Mouse (Mus musculus) lung, postnatal 36 days (tissue): Measurements from ENCODE around the gene Lsm11.

Experiments
- DNase-seq: peaks from one replicate; pipeline ENCODE4 v3.0.0; 2022; ENCODE audit warnings: mixed read lengths

Gene Lsm11

DNA sequence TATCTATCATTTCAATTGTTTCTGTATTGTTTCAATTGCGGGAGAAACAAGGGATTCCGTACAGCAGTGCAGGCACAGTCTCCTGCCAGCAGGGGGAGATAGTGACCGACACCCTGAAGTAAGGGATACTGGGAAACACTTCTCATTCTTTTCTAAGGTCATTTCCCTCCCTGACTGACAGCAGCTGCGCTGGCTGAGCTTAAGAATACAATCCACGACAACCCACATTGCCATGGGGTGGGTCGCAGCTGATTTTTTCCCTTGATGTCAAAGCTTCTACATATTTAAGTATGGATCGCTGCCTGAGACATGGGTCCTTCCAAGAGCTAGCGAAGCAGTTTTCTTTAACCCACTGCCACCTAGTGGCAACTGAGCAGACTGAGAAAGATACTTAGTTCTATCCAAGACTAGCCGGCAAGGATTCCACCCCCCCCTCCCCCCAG lies 18.1 kb downstream of the Lsm11 start:
- DNase-seq, result peak; percentile 86

DNA sequence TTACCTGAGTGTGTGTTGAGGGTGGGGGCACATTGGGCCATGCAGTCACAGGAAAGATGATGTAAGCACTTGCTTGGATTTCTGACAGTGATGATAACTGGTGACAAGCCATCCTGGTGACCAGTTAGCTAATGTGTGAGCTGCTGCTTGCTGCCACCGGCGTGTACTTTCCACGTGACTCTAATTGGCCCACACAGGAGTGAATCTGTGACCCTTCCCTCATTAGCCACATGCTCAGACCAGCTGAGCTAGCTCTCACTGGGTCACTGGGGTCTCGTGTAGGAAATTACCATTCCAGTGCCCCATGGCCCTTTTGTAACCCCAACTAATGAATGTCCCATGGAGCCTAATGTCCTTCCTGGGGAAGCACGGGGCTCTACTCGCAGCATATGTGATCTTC lies 19.3 kb downstream of the Lsm11 start:
- DNase-seq, result no peak

DNA sequence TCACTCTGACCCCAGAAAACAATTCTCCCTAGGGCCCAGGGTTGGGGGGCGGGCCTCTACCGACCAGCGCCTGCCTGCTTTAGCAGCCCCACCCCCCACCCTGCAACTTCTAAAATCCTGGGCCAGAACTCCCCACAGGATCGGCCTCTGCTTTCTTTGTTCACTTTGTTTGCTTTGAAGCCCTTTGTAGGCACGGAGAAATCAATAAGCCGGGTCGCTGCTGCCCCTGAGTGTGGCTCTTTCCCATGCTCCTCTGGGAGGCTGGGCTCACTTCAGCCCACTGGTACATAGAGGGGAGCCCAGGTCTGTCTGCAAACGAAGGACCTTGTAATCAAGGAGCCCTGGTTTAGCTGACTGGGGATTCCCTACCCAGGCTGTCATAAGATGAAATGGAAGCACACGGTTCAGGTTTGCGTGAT lies 23.2 kb downstream of the Lsm11 start:
- no peak for DNase-seq

DNA sequence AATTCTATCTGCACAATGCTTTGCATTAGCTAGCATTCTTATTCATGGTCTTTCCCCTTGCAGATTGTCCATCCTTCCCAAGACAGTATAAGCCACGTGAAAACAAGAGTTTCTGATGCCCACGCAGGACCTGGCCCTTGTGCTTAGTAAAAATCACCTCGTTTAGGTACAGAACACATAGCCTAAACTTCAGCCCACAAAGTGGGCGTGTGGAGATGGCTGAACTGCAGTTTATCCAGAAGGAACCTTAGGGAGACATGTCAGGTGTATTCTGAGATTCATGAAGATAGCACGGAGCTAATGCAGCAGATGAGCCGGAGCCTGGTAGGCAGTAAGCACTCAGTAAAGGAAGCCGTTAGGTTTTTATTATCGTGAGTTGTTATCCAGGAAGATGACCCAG lies 23.7 kb downstream of the Lsm11 start:
- no peak for DNase-seq

DNA sequence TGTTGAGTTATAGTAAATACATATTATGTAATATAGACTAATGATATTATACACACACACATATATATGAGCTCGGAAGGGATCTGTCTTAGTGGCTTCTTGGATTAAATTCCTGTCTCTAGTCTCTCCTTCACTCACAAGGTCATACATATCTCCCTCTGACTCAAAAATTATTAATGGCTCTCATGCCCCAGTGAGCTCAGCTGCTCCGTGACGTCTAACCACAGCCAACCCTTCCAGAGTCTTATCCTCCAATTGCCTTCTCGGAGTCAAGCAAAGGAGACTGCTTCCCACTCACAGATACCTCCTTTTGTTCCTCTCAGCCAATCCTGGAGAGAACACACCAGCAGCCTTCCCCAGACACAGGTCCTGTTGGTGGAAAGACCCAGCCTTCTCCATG lies 25.9 kb downstream of the Lsm11 start:
- no peak for DNase-seq

DNA sequence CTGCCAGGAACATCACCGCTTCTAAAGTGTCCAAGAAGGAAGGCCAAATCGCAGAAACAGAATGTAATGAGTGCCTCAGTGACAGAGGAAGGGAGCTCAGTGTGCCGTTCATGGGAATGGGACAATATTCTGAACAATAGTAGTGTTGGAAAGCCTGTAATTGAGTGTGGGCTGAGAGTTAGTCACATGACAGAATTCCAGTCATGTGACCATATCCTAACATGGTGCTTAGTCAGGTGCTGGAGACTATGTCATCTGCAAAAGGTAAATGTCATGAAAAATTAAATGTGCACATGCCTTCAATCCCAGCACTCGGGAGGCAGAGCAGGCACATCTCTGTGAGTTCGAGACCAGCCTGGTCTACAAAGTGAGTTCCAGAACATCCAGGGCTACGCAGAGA lies 26.7 kb downstream of the Lsm11 start:
- DNase-seq, result no peak

DNA sequence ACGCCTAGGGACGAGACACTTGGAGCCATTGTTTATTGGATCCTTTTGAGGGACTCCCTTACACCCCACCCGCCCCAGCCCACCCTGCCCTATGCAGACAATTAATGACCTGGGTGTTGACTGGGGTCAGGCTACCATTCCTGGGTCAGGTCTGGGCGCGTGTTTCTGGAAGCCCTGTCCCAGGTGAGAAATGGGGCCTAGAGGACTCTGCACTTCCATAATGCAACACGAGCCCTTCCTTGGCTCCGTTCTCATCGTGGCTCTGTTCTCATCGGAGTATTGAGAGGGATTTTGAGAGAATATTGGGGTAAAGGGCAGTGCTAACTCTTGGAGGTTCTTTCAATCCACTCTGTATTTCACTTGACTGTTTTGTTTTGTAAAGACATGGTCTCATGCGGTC lies 28.5 kb downstream of the Lsm11 start:
- no peak for DNase-seq

DNA sequence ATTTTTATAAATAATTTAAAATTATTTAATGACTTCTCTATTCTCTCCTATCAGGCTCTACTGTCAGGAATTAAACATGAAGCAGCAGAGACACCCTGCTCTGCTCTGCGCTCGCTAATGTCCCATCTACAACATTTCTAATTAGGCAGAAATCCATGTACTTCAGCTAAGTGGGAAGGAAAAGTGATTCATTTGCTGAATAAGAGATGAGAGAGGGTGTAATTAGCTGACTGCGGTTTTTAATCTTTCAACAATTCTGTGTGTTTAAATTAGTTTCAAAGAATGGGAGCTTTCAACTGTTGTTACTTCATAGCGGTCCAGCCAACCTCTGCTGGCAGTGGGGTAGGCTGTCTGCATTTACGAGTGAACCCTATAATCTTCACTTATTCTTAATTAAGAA lies 34.0 kb downstream of the Lsm11 start:
- no peak for DNase-seq

DNA sequence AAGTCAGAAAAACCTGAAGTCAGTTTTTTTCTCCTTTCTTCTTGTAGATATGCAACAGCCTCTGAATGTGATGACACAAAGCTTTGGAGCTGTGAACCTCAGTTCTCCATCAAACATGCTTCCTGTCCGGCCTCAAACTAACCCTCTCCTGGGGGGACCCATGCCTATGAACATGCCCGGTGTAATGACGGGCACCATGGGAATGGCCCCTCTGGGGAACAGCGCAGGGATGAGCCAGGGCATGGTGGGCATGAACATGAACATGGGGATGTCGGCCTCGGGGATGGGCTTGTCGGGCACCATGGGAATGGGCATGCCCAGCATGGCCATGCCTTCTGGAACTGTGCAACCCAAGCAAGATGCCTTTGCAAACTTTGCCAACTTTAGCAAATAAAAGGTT lies 35.8 kb downstream of the Lsm11 start:
- DNase-seq, result no peak

DNA sequence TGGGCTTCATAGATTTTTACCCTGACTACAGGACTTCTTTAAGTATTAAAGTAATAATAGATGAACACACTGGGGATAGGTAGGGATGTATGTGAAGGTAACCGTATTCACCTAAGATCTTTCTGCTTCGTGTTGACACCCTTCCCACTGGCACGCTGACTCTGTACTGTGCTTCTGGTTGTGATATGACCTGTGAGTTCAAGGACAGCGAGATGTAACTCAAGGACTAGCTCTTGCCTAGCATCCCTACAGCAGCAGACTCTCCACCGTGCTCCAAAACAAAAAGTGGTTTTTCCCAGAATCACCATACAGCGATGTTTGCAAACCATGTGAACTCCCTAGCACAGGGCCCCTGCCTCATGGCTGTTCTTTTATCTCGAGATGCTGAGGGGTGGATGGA lies 36.7 kb downstream of the Lsm11 start:
- no peak for DNase-seq

DNA sequence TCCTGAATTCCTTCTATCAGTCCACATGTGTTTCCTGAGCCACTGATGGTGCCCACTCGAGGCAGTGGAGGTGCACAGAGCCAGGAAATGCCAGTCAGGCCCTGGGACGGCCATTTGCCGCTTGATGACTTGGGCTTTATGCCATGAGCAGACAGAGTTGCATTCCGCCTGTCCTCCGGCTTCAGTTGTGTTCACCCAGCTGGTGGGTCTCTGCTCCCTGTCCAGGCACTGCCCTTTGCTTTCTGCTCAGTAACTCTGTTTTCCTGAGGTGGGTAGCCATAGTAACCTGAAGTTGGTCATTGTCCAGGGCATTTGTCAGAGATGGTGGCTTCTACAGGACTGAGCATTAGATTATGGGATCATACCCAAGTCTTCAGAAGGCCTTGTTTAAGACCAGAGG lies 37.4 kb downstream of the Lsm11 start:
- no peak for DNase-seq

DNA sequence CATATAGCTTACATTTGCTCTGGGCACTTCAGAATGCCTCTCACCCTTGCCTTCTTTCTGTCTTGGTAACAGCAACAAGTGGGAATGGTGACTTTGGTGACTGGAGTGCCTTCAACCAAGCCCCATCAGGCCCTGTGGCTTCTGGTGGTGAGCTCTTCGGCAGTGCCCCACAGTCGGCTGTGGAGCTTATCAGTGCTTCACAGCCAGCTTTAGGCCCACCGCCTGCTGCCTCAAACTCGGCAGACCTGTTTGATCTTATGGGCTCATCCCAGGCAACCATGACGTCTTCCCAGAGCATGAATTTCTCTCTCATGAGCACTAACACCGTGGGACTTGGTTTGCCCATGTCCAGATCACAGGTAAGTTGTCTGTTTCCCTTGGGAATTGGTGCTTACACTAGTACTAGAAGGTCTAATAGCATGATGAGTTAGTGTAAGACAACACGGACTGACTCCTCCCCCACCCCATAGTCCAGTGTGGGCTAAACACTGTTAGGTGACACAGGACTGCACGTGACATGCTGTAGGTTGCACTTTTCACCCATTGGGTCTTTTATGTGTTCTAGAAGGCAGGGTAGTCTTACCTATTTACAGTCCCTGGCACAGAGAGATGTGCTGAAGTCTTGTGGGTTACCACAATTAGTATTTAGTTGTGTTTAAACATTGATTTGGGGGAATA lies 38.5 kb downstream of the Lsm11 start:
- DNase-seq, result no peak

DNA sequence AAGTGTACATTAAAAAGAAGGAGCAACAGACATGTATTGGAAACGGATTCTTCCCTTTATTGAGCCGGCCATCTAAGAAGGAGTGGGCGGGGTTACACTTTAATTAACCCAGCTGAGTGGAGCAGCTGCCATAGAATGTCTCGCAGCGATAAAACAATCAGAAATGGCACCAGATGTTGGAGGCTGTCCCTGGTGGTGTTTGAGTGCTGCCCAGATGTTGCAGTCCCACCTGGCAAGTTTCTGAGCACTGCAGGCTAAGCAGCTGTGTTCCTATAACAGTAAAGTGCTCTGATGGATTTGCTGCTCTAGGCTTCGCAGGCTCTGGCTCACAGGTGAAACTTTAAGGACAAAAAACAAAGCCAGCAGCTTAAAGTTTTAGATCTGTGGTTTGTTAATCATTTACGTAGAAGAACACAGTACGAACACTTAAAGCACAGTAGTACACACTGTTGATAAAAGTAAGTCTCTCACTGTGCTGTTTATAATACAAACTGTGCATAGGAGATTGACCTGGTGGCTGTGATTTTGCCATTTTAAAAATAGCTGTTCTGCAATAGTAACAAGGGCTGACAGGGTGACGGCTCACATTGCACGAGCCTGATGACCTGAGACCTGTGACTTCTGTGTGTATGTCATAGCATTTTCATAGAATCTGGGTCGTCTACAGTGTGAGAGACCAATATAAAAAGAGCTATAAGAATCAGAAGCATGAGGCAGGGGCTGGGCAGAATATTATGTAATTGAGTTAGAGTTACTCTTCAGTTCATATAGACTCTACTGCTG lies 44.3 kb downstream of the Lsm11 start:
- DNase-seq, result no peak

DNA sequence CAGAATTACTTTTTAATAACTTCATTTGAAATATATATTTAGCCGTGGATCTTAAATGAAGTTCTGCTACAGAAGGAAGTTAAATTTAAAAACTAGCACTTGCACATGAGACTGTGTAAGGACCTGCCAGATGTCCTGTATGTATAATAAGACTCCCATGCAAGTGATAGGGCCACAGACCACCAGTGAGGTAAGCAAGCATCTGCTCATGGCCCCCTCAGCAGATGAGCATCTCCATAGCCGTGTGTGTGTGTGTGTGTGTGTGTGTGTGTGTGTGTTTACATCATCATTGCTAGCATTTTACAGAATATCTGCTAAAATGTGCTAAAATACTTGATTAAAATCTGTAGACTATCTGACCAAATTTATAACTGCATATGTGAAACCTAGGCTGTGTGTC lies 47.3 kb downstream of the Lsm11 start:
- no peak for DNase-seq

DNA sequence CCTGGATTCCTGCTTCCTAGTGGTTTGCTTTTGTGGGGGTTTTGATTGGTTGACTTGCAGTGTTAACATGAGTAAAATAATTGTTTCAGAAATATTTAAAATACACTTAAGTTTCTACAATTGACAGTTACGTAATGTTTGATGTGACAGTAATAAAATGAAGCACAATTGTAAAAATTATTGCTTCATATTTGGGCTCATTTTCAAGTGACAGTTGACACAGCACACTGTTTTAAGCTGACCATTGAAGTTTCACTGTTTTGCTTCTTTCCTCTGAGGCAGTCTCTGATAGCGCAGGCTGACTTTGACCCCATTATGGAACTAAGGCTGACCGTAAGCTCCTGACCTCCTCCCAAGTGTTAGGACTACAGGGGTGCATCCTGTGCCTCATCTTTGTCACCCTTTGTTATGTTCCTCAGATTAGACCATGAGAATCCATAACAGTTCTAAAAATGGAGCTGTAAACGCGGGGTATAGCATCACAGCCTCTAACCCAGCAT lies 51.8 kb downstream of the Lsm11 start:
- DNase-seq, result no peak

DNA sequence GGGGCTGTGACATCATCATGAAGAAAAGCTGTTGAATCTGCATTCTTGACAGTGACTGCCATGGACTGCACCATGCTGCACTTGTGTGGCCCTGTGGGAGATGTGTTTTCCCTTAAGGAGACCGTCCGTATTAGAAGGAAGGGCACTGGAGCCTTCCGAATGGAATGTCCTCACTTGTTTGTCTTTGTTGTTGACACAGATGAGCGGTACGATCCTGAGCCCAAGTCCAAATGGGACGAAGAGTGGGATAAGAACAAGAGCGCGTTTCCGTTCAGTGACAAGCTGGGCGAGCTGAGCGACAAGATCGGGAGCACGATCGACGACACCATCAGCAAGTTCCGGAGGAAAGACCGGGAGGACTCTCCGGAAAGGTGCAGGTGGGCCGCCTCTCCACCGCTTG lies 54.3 kb downstream of the Lsm11 start:
- DNase-seq, result no peak

DNA sequence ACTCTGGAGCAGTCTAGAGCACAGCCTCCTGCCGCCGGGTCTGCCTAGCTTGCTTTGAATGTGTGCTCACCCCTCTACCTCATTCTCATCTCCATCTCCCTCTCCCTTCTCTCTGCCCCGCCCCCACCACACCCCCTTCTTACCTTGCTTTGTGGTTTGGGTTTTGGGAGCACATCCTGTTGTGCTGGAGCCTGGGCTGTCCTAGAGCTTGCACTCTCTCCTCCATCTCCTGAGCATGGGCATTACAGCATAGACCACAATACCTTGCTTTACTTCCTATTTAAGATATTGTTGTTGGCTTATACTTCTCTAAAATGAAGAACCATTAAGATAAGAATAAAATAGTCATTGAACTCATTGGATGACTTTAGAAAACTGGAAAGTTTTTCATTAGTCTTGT lies 54.8 kb downstream of the Lsm11 start:
- no peak for DNase-seq

DNA sequence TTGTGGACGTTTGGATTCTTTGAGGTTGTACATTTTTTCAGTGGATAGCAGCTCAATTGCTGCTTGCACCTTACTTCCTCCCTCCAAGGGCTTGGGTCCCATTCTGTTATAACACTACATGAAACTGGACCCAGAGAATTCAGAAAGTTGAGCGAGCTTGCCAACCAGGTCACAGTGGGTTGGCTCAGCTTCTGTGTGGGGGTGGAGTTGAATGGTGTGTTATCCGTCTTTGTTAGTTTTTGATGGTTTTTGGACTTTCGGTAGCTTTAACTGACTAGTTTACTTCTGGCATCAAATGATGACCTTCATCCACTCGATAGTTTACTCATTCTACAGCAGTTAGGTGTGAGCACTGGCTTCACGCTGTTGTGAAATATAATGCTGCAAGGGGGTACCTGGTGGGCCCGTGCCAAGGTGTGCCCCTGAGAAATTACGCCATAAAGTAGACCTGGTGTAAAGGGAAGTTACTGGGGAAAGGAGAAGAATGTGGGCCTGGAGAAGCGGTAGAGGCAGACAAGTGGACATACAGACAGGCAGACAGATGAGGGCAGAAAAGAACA lies 56.2 kb downstream of the Lsm11 start:
- DNase-seq, result no peak

DNA sequence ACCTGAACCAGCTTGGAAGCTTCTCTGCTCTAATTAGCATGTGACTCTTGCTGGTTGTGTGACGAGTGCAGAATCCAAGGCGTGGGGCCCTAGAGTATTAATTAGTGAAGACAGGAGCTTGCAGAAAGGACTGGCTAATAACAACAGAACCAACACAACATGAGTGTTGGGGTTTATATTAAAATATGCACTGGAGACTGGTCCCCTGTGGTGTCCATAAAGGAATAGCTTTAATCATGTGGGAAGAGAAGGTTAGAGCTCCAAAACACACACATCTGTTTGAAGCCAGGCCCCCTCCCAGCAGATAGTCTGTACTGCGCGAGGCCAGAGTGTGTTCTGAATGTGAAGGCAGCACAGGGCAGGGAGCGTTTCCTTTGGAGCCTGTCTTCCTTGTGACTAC lies 58.1 kb downstream of the Lsm11 start:
- no peak for DNase-seq

DNA sequence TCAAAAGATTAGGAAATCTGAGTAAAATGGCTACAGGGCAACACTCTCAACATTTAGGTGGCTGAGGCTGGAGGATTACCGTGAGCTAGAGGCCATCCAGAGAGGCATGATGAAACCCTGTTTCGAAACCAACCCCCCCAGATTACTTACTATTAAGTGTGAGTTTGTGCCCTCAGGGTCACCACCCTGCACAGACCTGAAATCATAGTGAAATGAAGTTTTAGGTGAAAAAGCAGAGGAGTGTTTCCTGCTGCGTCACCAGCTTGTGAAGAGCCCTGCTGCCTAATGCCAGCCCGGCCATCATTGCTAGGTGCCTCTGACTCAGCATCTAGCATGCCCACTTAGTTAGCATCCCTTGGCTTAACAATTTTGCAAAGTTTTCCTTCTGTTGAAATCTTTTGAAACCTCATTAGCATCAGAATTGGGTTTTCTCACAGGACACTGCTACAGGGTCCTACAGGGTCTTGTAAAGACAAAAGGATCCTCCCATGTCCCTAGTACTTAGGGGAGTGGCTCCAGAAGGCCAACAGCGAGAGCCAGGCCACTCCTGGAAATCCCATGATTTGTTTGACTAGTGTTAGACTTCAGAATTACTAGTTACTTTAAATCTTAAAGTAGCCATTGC lies 59.0 kb downstream of the Lsm11 start:
- DNase-seq, result no peak

DNA sequence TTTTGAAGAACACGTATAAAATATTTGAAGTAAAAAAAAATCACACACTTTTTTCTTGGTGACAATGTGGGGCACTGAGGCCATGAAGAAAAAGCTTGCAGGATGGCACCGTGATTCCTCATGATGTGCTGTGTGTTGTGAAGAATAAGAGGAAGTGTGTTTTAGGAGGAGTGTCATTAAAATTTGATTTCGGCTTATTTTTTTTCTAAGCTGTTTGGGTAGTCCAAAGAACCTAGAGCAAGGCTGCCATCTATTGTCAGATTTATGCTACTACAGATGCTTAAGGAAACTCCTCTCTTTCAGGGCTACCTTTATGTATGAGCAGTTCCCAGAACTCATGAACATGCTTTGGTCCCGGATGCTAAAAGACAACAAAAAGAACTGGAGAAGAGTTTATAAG lies 60.7 kb downstream of the Lsm11 start:
- peak; percentile 72 for DNase-seq

DNA sequence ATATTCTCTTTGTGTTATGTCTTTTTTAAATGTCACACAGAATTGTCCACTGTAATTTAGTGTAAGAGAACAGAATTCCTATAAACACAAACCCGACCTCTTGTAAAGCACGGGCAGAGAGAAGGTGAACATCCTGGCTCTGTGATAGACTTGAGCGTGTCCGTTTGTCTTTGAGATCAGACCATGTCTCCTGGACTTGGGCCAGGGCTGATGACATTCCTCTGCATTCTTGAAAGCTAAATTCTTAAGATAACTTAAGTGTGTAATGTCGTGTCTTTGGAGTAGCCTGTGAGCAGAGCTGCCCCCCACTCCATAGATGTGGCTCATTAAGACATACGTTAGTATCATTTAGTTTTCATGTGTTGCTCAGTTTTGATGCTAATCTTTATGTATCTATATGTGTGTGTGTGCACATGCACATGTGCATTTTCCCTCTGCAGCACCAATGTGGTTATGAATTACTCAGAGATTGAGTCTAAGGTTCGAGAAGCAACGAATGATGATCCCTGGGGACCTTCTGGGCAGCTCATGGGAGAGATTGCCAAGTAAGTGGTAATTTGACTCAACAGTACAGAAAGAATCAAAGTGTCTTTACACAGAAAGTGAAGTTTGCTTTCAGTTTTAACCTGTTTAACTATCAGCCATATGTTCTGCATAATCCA lies 61.3 kb downstream of the Lsm11 start:
- peak; percentile 47 for DNase-seq

DNA sequence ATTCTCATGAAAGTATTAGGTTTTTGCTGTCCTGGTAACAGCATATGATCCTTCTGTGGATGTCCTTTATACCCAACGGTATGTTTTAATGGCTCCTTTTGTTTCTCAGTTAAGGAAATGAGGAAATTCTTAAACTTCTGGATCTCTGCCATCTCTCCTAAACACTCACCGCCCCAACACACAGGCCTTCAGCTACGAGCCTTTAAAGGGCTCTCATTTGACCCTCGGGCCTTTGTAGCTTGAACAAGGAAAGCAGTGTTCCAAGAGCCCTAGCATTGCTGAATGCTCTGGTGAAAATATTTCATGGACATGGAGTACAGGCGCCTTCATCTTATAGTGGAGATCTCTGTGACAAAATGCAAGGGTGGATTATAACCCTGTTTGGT lies 63.1 kb downstream of the Lsm11 start:
- peak; percentile 15 for DNase-seq
